ENCODE assay signal across 8 mouse cellular contexts in genomic region chr5:24752175-24752498, GRCm38 (mm10). TPM values are rescaled to one million over a fixed set of nuclear protein-coding genes. Genes with fewer than 3 reads are reported as not detected.
DNase-seq lines count a peak whose midpoint lies in the region; ATAC-seq and TF ChIP-seq lines count a peak whose summit lies in the region.

No protein-coding gene starts in this region.

- TF ChIP-seq RAD21 in MEL (IDR thresholded peaks at IDR 0.05; ENCODE audit: low read depth, low read length) = no peak

- H3K4me2 ChIP-seq in heart, embryonic 12.5 days = peak overlapping the region; percentile 85
- peak overlapping the region; percentile 96; the same call in 1 of the 2 replicates for H3K4me2 ChIP-seq in hindbrain, embryonic 11.5 days (replicated peaks; ENCODE audit: low read depth, low read length)

- no peak for DNase-seq in heart, postnatal 25 days (ENCODE audit: low spot score)
- no peak for DNase-seq in MEL (ENCODE audit: low read depth, low spot score)
- peak; percentile 52 for DNase-seq in hindbrain, embryonic 11.5 days (ENCODE audit: low spot score)
- DNase-seq in left cerebral cortex, adult 11 months (ENCODE audit: low spot score) = no peak
- DNase-seq in urinary bladder, postnatal 4 days (ENCODE audit: low spot score in 2 of 2) = no peak
- DNase-seq in thymus, postnatal 36 days = no peak

- no peaks in the 10 kb centered on the region; the same call in 1 of the 2 replicates for H3K79me2 ChIP-seq in MEL (ENCODE audit: control insufficient read depth, insufficient read depth, low read length, poor library complexity)

- TF ChIP-seq POLR2A in MEL (IDR thresholded peaks at IDR 0.05; ENCODE audit: control insufficient read depth in 1 of 2, insufficient read depth in 1 of 2, low read depth in 1 of 2, low read length in 2 of 2, poor library complexity in 1 of 2) = no peak

- H3K9me3 ChIP-seq in heart, embryonic 12.5 days (replicated peaks) = no peaks in the 10 kb centered on the region
- H3K9me3 ChIP-seq in MEL (replicated peaks; ENCODE audit: insufficient read depth, low read length) = no peaks in the 10 kb centered on the region
- H3K9me3 ChIP-seq in hindbrain, embryonic 11.5 days (ENCODE audit: control insufficient read depth, low read length) = no peaks in the 10 kb centered on the region

- peak overlapping the region; percentile 88; the same call in 1 of the 2 replicates for H3K9ac ChIP-seq in heart, embryonic 12.5 days
- peak overlapping the region; percentile 89 for H3K9ac ChIP-seq in MEL (ENCODE audit: control insufficient read depth, low read depth, low read length, poor library complexity, severe bottlenecking)
- H3K9ac ChIP-seq in hindbrain, embryonic 11.5 days (ENCODE audit: low read depth, low read length) = no peak overlapping the region

- no peaks in the 10 kb centered on the region for H3K36me3 ChIP-seq in heart, embryonic 12.5 days
- 0 out of 4 replicates have a peak, but pooled peaks cover 0 to 2% of the 10 kb centered on the region in 2 experiments for H3K36me3 ChIP-seq in MEL (ENCODE audit: control insufficient read depth in 1 of 2, insufficient read depth in 2 of 2, low read length in 2 of 2)
- no peaks in the 10 kb centered on the region for H3K36me3 ChIP-seq in hindbrain, embryonic 11.5 days (ENCODE audit: control insufficient read depth, insufficient read depth, low read length)

- intact Hi-C loops in heart, postnatal 25 days (cut with DNase I) = no loop called here

- peak overlapping the region; percentile 61 for H3K4me3 ChIP-seq in heart, embryonic 12.5 days
- H3K4me3 ChIP-seq in MEL (ENCODE audit: control insufficient read depth in 1 of 2, insufficient read depth in 1 of 2, low read depth in 2 of 2, low read length in 2 of 2) = peak overlapping the region; percentile 55 to 100
- no peak overlapping the region for H3K4me3 ChIP-seq in hindbrain, embryonic 11.5 days (ENCODE audit: low read depth, low read length)

- 4% methylated on average over 2 of the region's 2 CpGs for WGBS in heart, embryonic 12.5 days
- WGBS in hindbrain, embryonic 11.5 days = 7% methylated on average over 2 of the region's 2 CpGs

- ATAC-seq in heart, embryonic 12.5 days (ENCODE audit: insufficient number of reproducible peaks, low FRiP score) = no peak
- no peak for ATAC-seq in hindbrain, embryonic 11.5 days (ENCODE audit: low FRiP score)
- peak; percentile 29 for ATAC-seq in megakaryocyte progenitor cell, adult 5-6 weeks (replicated peaks; ENCODE audit: poor library complexity)

- peaks cover 46% of the 10 kb centered on the region for H3K4me1 ChIP-seq in heart, embryonic 12.5 days (replicated peaks)
- peaks cover 7 to 11% of the 10 kb centered on the region in 2 experiments for H3K4me1 ChIP-seq in MEL (ENCODE audit: control insufficient read depth in 1 of 2, insufficient read depth in 2 of 2, low read length in 2 of 2)
- H3K4me1 ChIP-seq in hindbrain, embryonic 11.5 days (replicated peaks; ENCODE audit: control insufficient read depth, insufficient read depth, low read length) = peaks cover 9% of the 10 kb centered on the region; the same call in 1 of the 2 replicates

- TF ChIP-seq EP300 in MEL (IDR thresholded peaks at IDR 0.05; ENCODE audit: low read depth in 1 of 2, low read length in 2 of 2) = no peak

- H3K27ac ChIP-seq in heart, embryonic 12.5 days (ENCODE audit: poor library complexity, severe bottlenecking) = peak overlapping the region; percentile 94
- no peak overlapping the region for H3K27ac ChIP-seq in MEL (ENCODE audit: control insufficient read depth, low read depth, low read length)
- H3K27ac ChIP-seq in hindbrain, embryonic 11.5 days (ENCODE audit: low read depth, low read length) = no peak overlapping the region

- TF ChIP-seq CTCF in MEL (IDR thresholded peaks at IDR 0.05 in 2 of 3, conservative IDR thresholded peaks at IDR 0.05 in 1 of 3; ENCODE audit: control insufficient read depth in 1 of 3, insufficient read depth in 1 of 3, low read depth in 2 of 3, low read length in 3 of 3, poor library complexity in 1 of 3, severe bottlenecking in 1 of 3) = no peak

- no peaks in the 10 kb centered on the region for H3K27me3 ChIP-seq in heart, embryonic 12.5 days (replicated peaks)
- H3K27me3 ChIP-seq in MEL (ENCODE audit: control insufficient read depth in 1 of 2, insufficient read depth in 2 of 2, low read length in 2 of 2) = peaks cover 0 to 2% of the 10 kb centered on the region in 2 experiments; a peak in 2 of 4 replicates
- no peaks in the 10 kb centered on the region for H3K27me3 ChIP-seq in hindbrain, embryonic 11.5 days (ENCODE audit: control insufficient read depth, insufficient read depth, low read length)

TF ChIP-seq in MEL, 35 proteins besides CTCF, POLR2A, EP300 and RAD21:
- TF ChIP-seq MAX (IDR thresholded peaks at IDR 0.05; ENCODE audit: low read length) (peak; percentile 26; the same call in 1 of the 2 replicates), MEF2A (IDR thresholded peaks at IDR 0.05; ENCODE audit: extremely low read depth, insufficient replicate concordance, low read depth, low read length, poor library complexity, severe bottlenecking) (no peak), MAZ (IDR thresholded peaks at IDR 0.05; ENCODE audit: low read depth, low read length) (0 out of 2 replicates have a peak, but pooled peaks have one; percentile 52)

RNA-seq across cellular contexts. Expression of gene Crygn, which starts 5.7 kb away (rescaled TPM):
- 0.51 and 2.7 TPM in 2 replicates for polyA plus RNA-seq in heart, embryonic 12.5 days (2016; fragmentation: Nextera tagmentation; extraction: Ambion mirVana)
- not detected for total RNA-seq in heart, postnatal 25 days (2021)
- not detected in 2 replicates for total RNA-seq in MEL (2012; rRNA removed)
- polyA plus RNA-seq in MEL (2012; ENCODE audit: insufficient read depth in 1 of 2, insufficient read length in 2 of 2, low read depth in 1 of 2, low replicate concordance in 2 of 2, missing spikeins in 1 of 2) = under 1 TPM in 1 of 2 experiments, not detected in 1; 0.89 TPM
- polyA plus RNA-seq in hindbrain, embryonic 11.5 days (2014; fragmentation: Nextera tagmentation; extraction: Ambion mirVana) = 0.84 TPM in 1 of 2 replicates, not detected in the other
- not detected in 2 replicates for total RNA-seq in megakaryocyte progenitor cell, adult 5-6 weeks (2015)
- total RNA-seq in megakaryocyte progenitor cell, adult 5-6 weeks (2017) = not detected in 2 replicates

RNA-seq across cellular contexts. Expression of gene Wdr86, which starts 21.6 kb away (rescaled TPM):
- 7.9 and 9.3 TPM in 2 replicates for polyA plus RNA-seq in heart, embryonic 12.5 days (2016; fragmentation: Nextera tagmentation; extraction: Ambion mirVana)
- total RNA-seq in heart, postnatal 25 days (2021) = under 1 TPM; 0.44 to 0.59 TPM
- 0.07 TPM in 1 of 2 replicates, not detected in the other for total RNA-seq in MEL (2012; rRNA removed)
- polyA plus RNA-seq in MEL (2012; ENCODE audit: insufficient read depth in 1 of 2, insufficient read length in 2 of 2, low read depth in 1 of 2, low replicate concordance in 2 of 2, missing spikeins in 1 of 2) = not detected
- 15.4 and 17.5 TPM in 2 replicates for polyA plus RNA-seq in hindbrain, embryonic 11.5 days (2014; fragmentation: Nextera tagmentation; extraction: Ambion mirVana)
- 0.07 and 0.64 TPM in 2 replicates for total RNA-seq in megakaryocyte progenitor cell, adult 5-6 weeks (2015)
- 0.95 TPM in 1 of 2 replicates, not detected in the other for total RNA-seq in megakaryocyte progenitor cell, adult 5-6 weeks (2017)
